Mouse (Mus musculus) left cerebral cortex, postnatal 25 days (tissue): Measurements from ENCODE around the gene Zfp64. TPM values are rescaled to one million over a fixed set of nuclear protein-coding genes. Genes with fewer than 3 reads are reported as not detected.
A peak's percentile ranks its signal among the peaks of the same experiment; 100 is the strongest.

Experiments used
- DNase-seq, 2 experiments: peaks; one replicate each; pipeline ENCODE4 v3.0.0; 2022; ENCODE audit warnings: low spot score in 2 of 2, mixed read lengths in 1 of 2
- intact Hi-C: fragments of 180-260 bp; cut with DNase I; formaldehyde crosslinking; loops from one replicate; pipeline ENCODE4 v1.15.1; 2025
- total RNA-seq, 2 experiments: library from RNA; stranded (reverse); gene quantifications; 2 replicates each; pipeline ENCODE4 v1.2.3; 2021

Zfp64 gene
- total RNA-seq, 2 experiments from 2014 or later, result 15.1 to 15.4 TPM

DNA sequence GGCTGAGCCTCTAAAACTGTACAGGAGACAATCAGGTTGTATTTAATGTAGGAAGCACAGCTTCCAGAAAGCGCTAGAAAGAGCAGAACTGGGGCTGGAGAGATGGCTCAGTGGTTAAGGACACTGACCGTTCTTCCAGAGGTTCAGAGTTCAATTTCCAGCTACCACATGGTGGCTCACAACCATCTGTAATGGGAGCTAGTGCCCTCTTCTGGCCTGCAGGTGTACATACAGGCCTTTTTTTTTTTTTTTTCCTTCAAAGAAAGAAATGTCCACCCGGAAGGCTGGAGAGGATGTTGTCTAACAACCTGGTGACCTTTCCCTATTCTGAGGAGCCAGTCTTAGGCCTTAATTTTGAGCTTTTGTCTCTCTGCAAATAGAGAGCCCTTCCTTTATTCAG lies 50.5 kb downstream of the Zfp64 start:
- intact Hi-C loops, result no loop called here
- DNase-seq, result no peak

- peak in 1 of 2 experiments; percentile 37 for DNase-seq
- intact Hi-C loops, result no loop called here
Observed at GRCm38 (mm10) chr2:168904188-168904587, 51.2 kb downstream of the Zfp64 start.

DNA sequence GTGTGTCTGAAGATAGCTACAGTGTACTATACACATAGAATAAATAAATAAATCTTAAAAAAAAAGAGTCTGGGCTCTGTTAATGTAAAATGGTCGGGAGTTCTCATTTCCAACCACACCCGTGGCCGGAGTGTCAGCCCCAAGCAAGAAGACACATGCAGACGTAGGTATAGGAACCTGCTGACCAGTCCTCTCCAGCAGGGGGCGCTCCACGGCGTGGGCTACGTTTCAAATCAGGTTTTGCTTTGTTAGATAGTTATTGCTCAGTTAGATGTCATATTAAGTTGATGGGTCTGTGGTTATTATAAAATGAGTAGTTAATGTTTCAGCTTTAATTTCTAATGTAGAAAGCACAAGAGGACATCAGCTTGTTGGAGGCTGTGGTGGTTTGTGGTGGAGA lies 52.8 kb downstream of the Zfp64 start:
- no peak for DNase-seq
- intact Hi-C loops, result no loop called here

DNA sequence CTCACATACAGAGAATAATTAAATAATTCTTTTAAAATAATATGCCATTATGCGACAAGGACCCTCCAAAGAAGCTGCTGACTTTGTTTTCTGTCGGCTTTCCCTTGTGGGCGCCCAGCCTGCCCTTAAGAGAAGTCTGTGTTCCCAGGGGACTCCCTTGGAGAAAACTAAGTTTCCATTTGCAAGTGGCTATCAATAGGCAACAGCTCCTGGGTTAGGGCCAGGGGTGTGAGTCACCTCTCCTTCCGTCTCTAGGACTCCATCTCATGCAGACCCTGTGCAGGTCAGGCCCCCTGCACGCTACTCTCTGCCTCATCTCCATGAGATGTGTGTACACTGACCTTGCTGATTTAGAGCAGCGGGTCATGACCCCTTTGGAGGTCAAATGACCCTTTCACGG lies 57.5 kb downstream of the Zfp64 start:
- no peak for DNase-seq
- intact Hi-C loops, result no loop called here

DNA sequence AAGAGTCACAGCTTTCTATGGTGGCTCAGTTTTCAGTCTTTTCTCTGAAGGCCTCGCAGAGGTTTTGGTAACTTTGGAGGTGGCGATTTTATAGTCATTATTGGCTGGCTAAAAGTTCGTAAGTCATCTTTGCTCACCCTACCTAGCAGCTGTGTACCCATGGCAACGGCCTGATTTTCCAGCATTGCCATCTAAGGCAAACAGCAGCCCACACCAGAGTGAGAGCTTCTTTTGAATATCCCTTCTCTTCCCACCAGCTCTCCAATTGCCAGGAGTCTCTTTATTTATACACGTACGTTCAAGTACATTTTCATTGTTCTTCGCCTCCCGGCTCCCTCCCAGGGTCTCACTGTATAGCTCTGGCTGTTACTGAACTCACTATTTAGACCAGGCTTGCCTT lies 59.9 kb downstream of the Zfp64 start:
- peak; percentile 42 to 71 for DNase-seq
- intact Hi-C loops, result no loop called here

DNA sequence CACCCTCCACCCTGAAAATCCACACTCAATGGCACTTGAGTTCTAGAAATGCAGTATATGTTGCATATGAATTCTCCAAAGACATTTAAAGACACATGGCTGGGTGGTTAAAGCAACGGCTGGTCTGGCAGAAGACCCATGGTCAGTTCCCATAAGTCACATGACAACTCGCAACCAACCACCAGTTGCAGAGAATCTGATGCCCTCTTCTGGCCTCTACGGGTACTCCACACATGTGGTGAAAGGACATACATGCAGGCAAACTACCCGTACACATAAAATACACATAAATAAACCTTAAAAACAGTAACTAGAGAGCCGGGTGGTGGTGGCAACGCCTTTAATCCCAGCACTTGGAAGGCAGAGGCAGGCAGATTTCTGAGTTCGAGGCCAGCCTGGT lies 60.6 kb downstream of the Zfp64 start:
- intact Hi-C loops, result no loop called here
- no peak for DNase-seq

GRCm38 (mm10) chr2:168892057-168892456 lies 63.3 kb downstream of the Zfp64 start:
- intact Hi-C loops, result no loop called here
- DNase-seq, result no peak

GRCm38 (mm10) chr2:168884641-168885040 lies 70.7 kb downstream of the Zfp64 start:
- no peak for DNase-seq

GRCm38 (mm10) chr2:168882997-168883396 lies 72.4 kb downstream of the Zfp64 start:
- DNase-seq, result peak in 1 of 2 experiments; percentile 71
- intact Hi-C loops, result no loop called here

More at GRCm38 (mm10) chr2:168884641-168885040, 70.7 kb downstream of the Zfp64 start:
- intact Hi-C loops, result no loop called here

GRCm38 (mm10) chr2:168881927-168882326 lies 73.5 kb downstream of the Zfp64 start:
- intact Hi-C loops, result no loop called here
- no peak for DNase-seq

- intact Hi-C loops, result no loop called here
- DNase-seq, result no peak
Observed at GRCm38 (mm10) chr2:168879573-168879972, 75.8 kb downstream of the Zfp64 start.

- no peak for DNase-seq
- intact Hi-C loops, result no loop called here
Observed at GRCm38 (mm10) chr2:168878708-168879107, 76.7 kb downstream of the Zfp64 start.

DNA sequence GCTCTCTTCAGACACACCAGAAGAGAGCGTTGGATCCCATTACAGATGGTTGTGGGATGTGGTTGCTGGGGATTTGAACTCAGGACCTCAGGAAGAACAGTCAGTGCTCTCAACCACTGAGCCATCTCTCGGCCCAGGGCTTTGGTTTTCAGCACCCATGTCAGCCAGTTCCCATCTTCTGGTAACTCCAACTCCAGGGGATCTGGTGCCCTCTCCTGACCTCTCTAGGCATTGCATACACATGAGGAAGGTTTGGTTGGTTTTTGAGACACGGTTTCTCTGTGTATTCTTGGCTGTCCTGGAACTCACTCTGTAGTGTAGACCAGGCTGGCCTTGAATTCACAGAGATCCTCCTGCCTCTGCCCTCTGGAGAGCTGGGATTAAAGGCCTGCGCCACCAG lies 77.2 kb downstream of the Zfp64 start:
- intact Hi-C loops, result no loop called here
- DNase-seq, result no peak

GRCm38 (mm10) chr2:168876631-168877030 lies 78.8 kb downstream of the Zfp64 start:
- intact Hi-C loops, result no loop called here
- DNase-seq, result no peak

DNA sequence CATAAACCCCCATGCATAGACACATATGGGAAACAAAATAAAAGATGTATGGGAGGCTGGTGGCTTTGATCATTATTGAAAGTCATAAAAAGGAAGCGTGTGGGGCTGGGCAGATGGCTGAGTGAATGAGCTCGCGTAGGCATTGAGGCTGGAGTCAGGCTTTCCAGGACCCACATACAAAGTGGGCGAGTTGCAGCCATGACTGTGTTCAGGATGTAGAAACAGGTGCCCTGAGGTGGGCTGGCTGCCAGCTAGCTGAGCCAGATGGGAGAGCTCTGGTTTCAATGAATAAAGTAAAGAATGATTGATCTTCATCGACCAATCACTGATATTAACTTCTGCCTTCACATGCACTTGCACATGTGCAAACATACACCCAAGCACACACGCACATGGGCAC lies 80.9 kb downstream of the Zfp64 start:
- intact Hi-C loops, result loop anchor here (5.0 kb wide), 1 partner anchor 107 kb away; the partner anchor contains the start of gene Sall4
- DNase-seq, result peak; percentile 20 to 59

DNA sequence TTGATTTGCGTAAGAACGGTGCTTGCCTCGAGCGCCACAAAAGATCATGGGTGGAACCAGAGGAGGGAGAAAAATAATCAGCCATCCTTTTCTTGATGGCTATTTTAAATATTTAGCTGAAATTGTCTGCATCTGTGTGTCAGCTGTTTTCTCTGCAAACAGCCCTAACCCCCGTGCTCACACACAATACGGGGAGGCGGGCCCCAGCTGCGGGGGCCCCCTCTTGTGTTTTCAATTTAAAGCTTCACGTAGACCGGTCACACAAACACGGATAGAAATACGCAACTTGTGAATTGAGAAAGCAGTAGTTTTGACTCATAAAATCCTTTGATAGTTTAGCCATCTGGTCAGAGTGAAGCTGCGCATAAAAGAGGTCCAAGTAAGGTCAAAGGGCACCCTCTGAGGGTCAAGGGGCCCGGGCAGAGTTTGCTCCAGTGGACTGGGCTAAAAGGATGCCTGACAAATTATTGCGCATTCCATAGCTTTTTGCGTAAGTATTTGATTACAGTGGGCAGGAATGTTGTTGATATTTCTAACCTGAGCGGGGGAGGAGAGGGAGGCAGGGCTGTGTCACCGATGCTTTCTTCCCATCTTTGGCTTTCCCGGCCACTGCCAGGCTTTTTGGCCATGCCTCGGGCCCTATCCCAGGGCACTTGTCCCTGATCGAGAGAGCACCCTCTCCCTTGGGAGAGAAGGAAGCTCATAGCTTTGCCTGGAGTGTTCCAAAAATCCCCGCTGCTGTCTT lies 83.4 kb downstream of the Zfp64 start:
- intact Hi-C loops, result loop anchor here (5.0 kb wide), 1 partner anchor 105 kb away; the partner anchor contains the start of gene Sall4
- DNase-seq, result no peak

DNA sequence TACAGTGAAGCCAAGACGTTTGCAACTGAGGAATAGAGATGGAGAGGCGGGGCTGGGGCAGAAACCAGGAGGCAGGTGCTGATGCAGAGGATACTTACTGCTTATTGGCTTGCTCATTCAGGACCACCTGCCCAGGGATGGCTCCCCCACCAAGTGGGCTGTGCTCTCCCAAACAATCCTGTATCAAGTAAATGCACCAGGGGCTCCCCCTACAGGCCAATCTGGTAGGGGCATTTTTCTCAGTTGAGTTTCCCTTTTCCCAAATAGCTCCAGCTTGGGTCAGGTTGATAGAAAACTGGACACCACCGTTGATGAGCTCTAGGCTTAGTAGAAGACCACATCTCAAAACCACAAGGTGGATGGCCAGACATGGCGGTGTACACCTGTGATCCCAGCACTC lies 84.9 kb downstream of the Zfp64 start:
- intact Hi-C loops, result loop anchor here (5.0 kb wide), 1 partner anchor 103 kb away; the partner anchor contains the start of gene Sall4
- no peak for DNase-seq

GRCm38 (mm10) chr2:168866942-168867341 lies 88.4 kb downstream of the Zfp64 start:
- intact Hi-C loops, result no loop called here

GRCm38 (mm10) chr2:168866436-168866835 lies 89.0 kb downstream of the Zfp64 start:
- DNase-seq, result no peak
- intact Hi-C loops, result no loop called here

More at GRCm38 (mm10) chr2:168866942-168867341, 88.4 kb downstream of the Zfp64 start:
- no peak for DNase-seq

DNA sequence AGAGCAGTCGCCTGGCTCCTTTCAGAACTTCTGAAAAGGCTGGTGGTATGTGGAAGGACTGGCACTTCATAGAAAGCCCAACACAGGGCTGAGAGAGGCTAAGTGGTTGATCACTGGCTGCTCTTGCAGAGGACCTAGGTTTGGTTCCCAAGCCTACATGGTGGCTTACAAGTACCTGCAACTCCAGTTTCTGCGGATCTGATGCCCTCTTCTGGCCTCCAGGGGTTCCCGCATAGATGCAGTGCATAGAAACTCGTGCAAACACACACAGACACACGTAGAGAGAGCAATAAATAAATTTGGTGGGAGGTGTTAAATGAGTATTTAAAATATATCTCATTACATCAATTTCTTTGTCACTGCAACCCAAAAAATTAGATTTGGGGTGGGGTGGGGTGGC lies 90.5 kb downstream of the Zfp64 start:
- DNase-seq, result no peak
- intact Hi-C loops, result no loop called here

- no peak for DNase-seq
- intact Hi-C loops, result no loop called here
Observed at GRCm38 (mm10) chr2:168862694-168863093, 92.7 kb downstream of the Zfp64 start.
